Mouse (Mus musculus) MEL (cell line): ENCODE results near the gene Rbfox3. TPM values are rescaled to one million over a fixed set of nuclear protein-coding genes. Genes with fewer than 3 reads are reported as not detected.

Source experiments
- DNase-seq: peaks from one replicate; pipeline ENCODE4 v3.0.0; 2011; ENCODE audit warnings: low read depth, low spot score
- H3K27ac ChIP-seq: 2 replicates; pipeline ENCODE4 v1.5.1; 2012; ENCODE audit warnings: low read depth, mild to moderate bottlenecking, control low read depth, low read length, moderate library complexity; ENCODE audit not compliant: control insufficient read depth
- H3K27me3 ChIP-seq, 2 experiments: fragments of 150-350 bp in 1 of 2; sonication (generic) in 1 of 2; 2 replicates each; pipeline ENCODE4 v1.6.1; 2012; ENCODE audit warnings: low read length in 2 of 2, mild to moderate bottlenecking in 2 of 2, improper control_type of control experiment in 1 of 2, moderate library complexity in 1 of 2; ENCODE audit not compliant: insufficient read depth in 2 of 2, control insufficient read depth in 1 of 2
- H3K36me3 ChIP-seq, 2 experiments: 2 replicates each; pipeline ENCODE4 v1.6.1; 2012 to 2014; ENCODE audit warnings: low read length in 2 of 2, improper control_type of control experiment in 1 of 2, inconsistent platforms in 1 of 2, mild to moderate bottlenecking in 1 of 2; ENCODE audit not compliant: insufficient read depth in 2 of 2, control insufficient read depth in 1 of 2
- H3K4me1 ChIP-seq, 2 experiments: fragments of 150-350 bp in 1 of 2; sonication (generic) in 1 of 2; 2 replicates each; pipeline ENCODE4 v1.6.1; 2012; ENCODE audit warnings: low read length in 2 of 2, improper control_type of control experiment in 1 of 2, mild to moderate bottlenecking in 1 of 2; ENCODE audit not compliant: insufficient read depth in 2 of 2, control insufficient read depth in 1 of 2
- H3K4me3 ChIP-seq, 2 experiments: fragments of 150-350 bp in 1 of 2; sonication (generic) in 1 of 2; 2 replicates each; pipeline ENCODE4 v1.5.1; 2012; ENCODE audit warnings: low read depth in 2 of 2, low read length in 2 of 2, mild to moderate bottlenecking in 2 of 2, moderate library complexity in 2 of 2, control low read depth in 1 of 2, improper control_type of control experiment in 1 of 2; ENCODE audit not compliant: control insufficient read depth in 1 of 2, insufficient read depth in 1 of 2
- H3K79me2 ChIP-seq: 2 replicates; pipeline ENCODE4 v1.6.1; 2012; ENCODE audit warnings: mild to moderate bottlenecking, low read length, moderate library complexity; ENCODE audit not compliant: control insufficient read depth, poor library complexity, insufficient read depth
- H3K9ac ChIP-seq: 2 replicates; pipeline ENCODE4 v1.6.1; 2012; ENCODE audit warnings: low read depth, mild to moderate bottlenecking, control low read depth, low read length, moderate library complexity; ENCODE audit not compliant: control insufficient read depth, poor library complexity, severe bottlenecking
- H3K9me3 ChIP-seq: fragments of 150-350 bp; sonication (generic); replicated peaks from 2 replicates; pipeline ENCODE4 v1.6.1; 2012; ENCODE audit warnings: mild to moderate bottlenecking, low read length, improper control_type of control experiment, moderate library complexity; ENCODE audit not compliant: insufficient read depth
- BHLHE40 ChIP-seq: IDR thresholded peaks from 2 replicates; pipeline ENCODE4 v1.6.1; 2012; ENCODE audit warnings: low read depth, mild to moderate bottlenecking, inconsistent platforms, low read length, improper control_type of control experiment, borderline replicate concordance
- CHD1 ChIP-seq: IDR thresholded peaks from 2 replicates; pipeline ENCODE4 v1.6.1; 2012; ENCODE audit warnings: low read depth, mild to moderate bottlenecking, inconsistent platforms, low read length, improper control_type of control experiment
- CHD2 ChIP-seq: IDR thresholded peaks from 2 replicates; pipeline ENCODE4 v1.6.1; 2011; ENCODE audit warnings: low read length, improper control_type of control experiment
- CTCF ChIP-seq, 3 experiments: IDR thresholded peaks in 2 of 3; conservative IDR thresholded peaks in 1 of 3; 2 replicates each; pipeline ENCODE4 v1.5.1; 2011 to 2012; ENCODE audit warnings: low read length in 3 of 3, low read depth in 2 of 3, mild to moderate bottlenecking in 2 of 3, improper control_type of control experiment in 1 of 3, inconsistent platforms in 1 of 3, mixed read lengths in 1 of 3, moderate library complexity in 1 of 3; ENCODE audit not compliant: control insufficient read depth in 1 of 3, insufficient read depth in 1 of 3, poor library complexity in 1 of 3, severe bottlenecking in 1 of 3
- E2F4 ChIP-seq: IDR thresholded peaks from 2 replicates; pipeline ENCODE4 v1.6.1; 2011; ENCODE audit warnings: low read depth, low read length, improper control_type of control experiment, borderline replicate concordance
- ELF1 ChIP-seq: IDR thresholded peaks from 2 replicates; pipeline ENCODE4 v1.6.1; 2014; ENCODE audit warnings: low read depth, mild to moderate bottlenecking, inconsistent platforms, low read length, improper control_type of control experiment, moderate library complexity
- EP300 ChIP-seq, 2 experiments: IDR thresholded peaks; 2 replicates each; pipeline ENCODE4 v1.6.1; 2011; ENCODE audit warnings: improper control_type of control experiment in 2 of 2, low read length in 2 of 2, low read depth in 1 of 2, mild to moderate bottlenecking in 1 of 2
- GABPA ChIP-seq: IDR thresholded peaks from 2 replicates; pipeline ENCODE4 v1.6.1; 2012; ENCODE audit warnings: low read depth, mild to moderate bottlenecking, inconsistent platforms, low read length, improper control_type of control experiment, moderate library complexity
- GATA1 ChIP-seq: IDR thresholded peaks from 2 replicates; pipeline ENCODE4 v1.6.1; 2011; ENCODE audit warnings: low read depth, low read length, improper control_type of control experiment
- HCFC1 ChIP-seq: IDR thresholded peaks from 2 replicates; pipeline ENCODE4 v1.6.1; 2012; ENCODE audit warnings: low read depth, mild to moderate bottlenecking, inconsistent platforms, low read length, improper control_type of control experiment, moderate library complexity
- MAFK ChIP-seq: IDR thresholded peaks from 2 replicates; pipeline ENCODE4 v1.6.1; 2011; ENCODE audit warnings: low read depth, mild to moderate bottlenecking, low read length, improper control_type of control experiment, borderline replicate concordance
- MAX ChIP-seq: IDR thresholded peaks from 2 replicates; pipeline ENCODE4 v1.6.1; 2011; ENCODE audit warnings: low read length, improper control_type of control experiment
- MEF2A ChIP-seq: IDR thresholded peaks from 2 replicates; pipeline ENCODE4 v1.6.1; 2014; ENCODE audit warnings: low read depth, mild to moderate bottlenecking, inconsistent platforms, low read length, improper control_type of control experiment; ENCODE audit not compliant: poor library complexity, insufficient replicate concordance, severe bottlenecking; ENCODE audit errors: extremely low read depth
- MYC ChIP-seq: IDR thresholded peaks from 2 replicates; pipeline ENCODE4 v1.6.1; 2011; ENCODE audit warnings: low read depth, mild to moderate bottlenecking, low read length, improper control_type of control experiment, moderate library complexity
- NELFE ChIP-seq: IDR thresholded peaks from 2 replicates; pipeline ENCODE4 v1.6.1; 2011; ENCODE audit warnings: low read depth, low read length, improper control_type of control experiment
- NRF1 ChIP-seq: IDR thresholded peaks from 2 replicates; pipeline ENCODE4 v1.6.1; 2014; ENCODE audit warnings: low read depth, mild to moderate bottlenecking, inconsistent platforms, low read length, improper control_type of control experiment, moderate library complexity; ENCODE audit not compliant: poor library complexity, insufficient read depth, severe bottlenecking
- POLR2A ChIP-seq, 2 experiments: IDR thresholded peaks; 2 replicates each; pipeline ENCODE4 v1.6.1; 2011 to 2012; ENCODE audit warnings: low read length in 2 of 2, mild to moderate bottlenecking in 2 of 2, control low read depth in 1 of 2, improper control_type of control experiment in 1 of 2, low read depth in 1 of 2, moderate library complexity in 1 of 2; ENCODE audit not compliant: control insufficient read depth in 1 of 2, insufficient read depth in 1 of 2, poor library complexity in 1 of 2
- POLR2AphosphoS5 ChIP-seq: IDR thresholded peaks from 2 replicates; pipeline ENCODE4 v1.6.1; 2012; ENCODE audit warnings: low read depth, borderline replicate concordance, mild to moderate bottlenecking, inconsistent platforms, low read length, moderate library complexity, mixed read lengths
- RAD21 ChIP-seq: IDR thresholded peaks from 2 replicates; pipeline ENCODE4 v1.6.1; 2011; ENCODE audit warnings: mild to moderate bottlenecking, low read depth, low read length, improper control_type of control experiment
- RCOR1 ChIP-seq: IDR thresholded peaks from 2 replicates; pipeline ENCODE4 v1.6.1; 2012; ENCODE audit warnings: low read depth, mild to moderate bottlenecking, inconsistent platforms, low read length, improper control_type of control experiment
- TBP ChIP-seq: IDR thresholded peaks from 2 replicates; pipeline ENCODE4 v1.8.0; 2011; ENCODE audit warnings: low read depth, low read length, improper control_type of control experiment
- USF2 ChIP-seq, 2 experiments: IDR thresholded peaks; 2 replicates each; pipeline ENCODE4 v1.6.1; 2011 to 2012; ENCODE audit warnings: improper control_type of control experiment in 2 of 2, low read length in 2 of 2, borderline replicate concordance in 1 of 2, inconsistent platforms in 1 of 2, low read depth in 1 of 2, mild to moderate bottlenecking in 1 of 2; ENCODE audit not compliant: insufficient read depth in 1 of 2
- ZC3H11A ChIP-seq: IDR thresholded peaks from 2 replicates; pipeline ENCODE4 v1.6.1; 2012; ENCODE audit warnings: low read depth, mild to moderate bottlenecking, inconsistent platforms, low read length, improper control_type of control experiment
- ZKSCAN1 ChIP-seq: IDR thresholded peaks from 2 replicates; pipeline ENCODE4 v1.6.1; 2012; ENCODE audit warnings: low read depth, mild to moderate bottlenecking, inconsistent platforms, low read length, improper control_type of control experiment, moderate library complexity
- ZMIZ1 ChIP-seq: IDR thresholded peaks from 2 replicates; pipeline ENCODE4 v1.6.1; 2012; ENCODE audit warnings: low read depth, mild to moderate bottlenecking, inconsistent platforms, low read length, improper control_type of control experiment, moderate library complexity
- polyA plus RNA-seq, 2 experiments: library from polyadenylated mRNA; stranded (reverse) in 1 of 2; unstranded in 1 of 2; fragments of >175 nt in 1 of 2; fragments of >200 nt in 1 of 2; gene quantifications; 2 replicates each; pipeline versions ENCODE4 v1.2.1 to v1.2.4; 2012; ENCODE audit warnings: low replicate concordance in 2 of 2, low read depth in 1 of 2; ENCODE audit not compliant: insufficient read length in 2 of 2, insufficient read depth in 1 of 2, missing spikeins in 1 of 2
- total RNA-seq: library from RNA; depleted of rRNA; stranded (reverse); fragments of 300-350 nt; gene quantifications from 2 replicates; pipeline ENCODE4 v1.2.3, GENCODE M21; 2012

Gene Rbfox3
- total and polyA plus RNA-seq, 3 experiments, result not detected

GRCm38 (mm10) chr11:118485780-118486179 lies 425.6 kb downstream of the Rbfox3 start:
- 0 out of 4 replicates have a peak, but pooled peaks cover 0 to 1% of the 10 kb centered on the region in 2 experiments for H3K36me3 ChIP-seq
- DNase-seq, result no peak
- no peaks in the 10 kb centered on the region for H3K4me1 ChIP-seq
- no peak overlapping the region for H3K27ac ChIP-seq
- no peaks in the 10 kb centered on the region for H3K79me2 ChIP-seq
- no peaks in the 10 kb centered on the region for H3K27me3 ChIP-seq
- H3K9me3 ChIP-seq, result no peaks in the 10 kb centered on the region
- H3K4me3 ChIP-seq, result no peak overlapping the region
- no peak overlapping the region for H3K9ac ChIP-seq
- TF ChIP-seq MAFK, result no peak
- no peak for TF ChIP-seq E2F4
- no peak for TF ChIP-seq NRF1
- no peak for TF ChIP-seq TBP
- no peak for TF ChIP-seq CHD1
- no peak for TF ChIP-seq RAD21

GRCm38 (mm10) chr11:118485338-118485737 lies 426.1 kb downstream of the Rbfox3 start:
- H3K36me3 ChIP-seq, result 0 out of 4 replicates have a peak, but pooled peaks cover 0 to 1% of the 10 kb centered on the region in 2 experiments
- H3K9ac ChIP-seq, result no peak overlapping the region
- no peak overlapping the region for H3K27ac ChIP-seq
- H3K79me2 ChIP-seq, result no peaks in the 10 kb centered on the region
- no peaks in the 10 kb centered on the region for H3K9me3 ChIP-seq
- H3K4me3 ChIP-seq, result no peak overlapping the region
- TF ChIP-seq POLR2AphosphoS5, result no peak
- no peak for TF ChIP-seq ZKSCAN1
- no peak for TF ChIP-seq MEF2A
- TF ChIP-seq MAX, result no peak
- no peak for TF ChIP-seq RAD21
- TF ChIP-seq CHD1, result no peak
- no peaks in the 10 kb centered on the region for H3K27me3 ChIP-seq
- H3K4me1 ChIP-seq, result no peaks in the 10 kb centered on the region
- no peak for DNase-seq

- no peaks in the 10 kb centered on the region for H3K79me2 ChIP-seq
- no peak overlapping the region for H3K27ac ChIP-seq
- no peak overlapping the region for H3K4me3 ChIP-seq
- H3K4me1 ChIP-seq, result no peaks in the 10 kb centered on the region
- no peaks in the 10 kb centered on the region for H3K27me3 ChIP-seq
- H3K36me3 ChIP-seq, result 0 out of 4 replicates have a peak, but pooled peaks cover 0 to 1% of the 10 kb centered on the region in 2 experiments
- no peak for DNase-seq
- H3K9ac ChIP-seq, result no peak overlapping the region
- no peaks in the 10 kb centered on the region for H3K9me3 ChIP-seq
- TF ChIP-seq MEF2A, result no peak
- no peak for TF ChIP-seq EP300 (IDR thresholded peaks at IDR 0.05; ENCODE audit: low read depth in 1 of 2, low read length in 2 of 2)
- TF ChIP-seq RCOR1, result no peak
- no peak for TF ChIP-seq ZC3H11A
- no peak for TF ChIP-seq ZMIZ1
- no peak for TF ChIP-seq ELF1
- TF ChIP-seq CTCF (IDR thresholded peaks at IDR 0.05 in 2 of 3, conservative IDR thresholded peaks at IDR 0.05 in 1 of 3; ENCODE audit: control insufficient read depth in 1 of 3, insufficient read depth in 1 of 3, low read depth in 2 of 3, low read length in 3 of 3, poor library complexity in 1 of 3, severe bottlenecking in 1 of 3), result no peak
- no peak for TF ChIP-seq NELFE
- no peak for TF ChIP-seq POLR2AphosphoS5
- TF ChIP-seq MYC, result no peak
- no peak for TF ChIP-seq HCFC1
- no peak for TF ChIP-seq GABPA
- no peak for TF ChIP-seq GATA1
- no peak for TF ChIP-seq USF2 (IDR thresholded peaks at IDR 0.05; ENCODE audit: borderline replicate concordance in 1 of 2, insufficient read depth in 1 of 2, low read depth in 1 of 2, low read length in 2 of 2)
- no peak for TF ChIP-seq CHD2
- TF ChIP-seq POLR2A (IDR thresholded peaks at IDR 0.05; ENCODE audit: control insufficient read depth in 1 of 2, insufficient read depth in 1 of 2, low read depth in 1 of 2, low read length in 2 of 2, poor library complexity in 1 of 2), result no peak
- TF ChIP-seq E2F4, result no peak
- no peak for TF ChIP-seq BHLHE40
Measured at GRCm38 (mm10) chr11:118484169-118484568, 427.2 kb downstream of the Rbfox3 start.
